Mouse (Mus musculus): ENCODE measurements around the gene Ski. TPM values are rescaled to one million over a fixed set of nuclear protein-coding genes. Genes with fewer than 3 reads are reported as not detected.

The Ski gene
- polyA plus RNA-seq, 1 experiment from 2014 or later: 17.8 TPM

DNA sequence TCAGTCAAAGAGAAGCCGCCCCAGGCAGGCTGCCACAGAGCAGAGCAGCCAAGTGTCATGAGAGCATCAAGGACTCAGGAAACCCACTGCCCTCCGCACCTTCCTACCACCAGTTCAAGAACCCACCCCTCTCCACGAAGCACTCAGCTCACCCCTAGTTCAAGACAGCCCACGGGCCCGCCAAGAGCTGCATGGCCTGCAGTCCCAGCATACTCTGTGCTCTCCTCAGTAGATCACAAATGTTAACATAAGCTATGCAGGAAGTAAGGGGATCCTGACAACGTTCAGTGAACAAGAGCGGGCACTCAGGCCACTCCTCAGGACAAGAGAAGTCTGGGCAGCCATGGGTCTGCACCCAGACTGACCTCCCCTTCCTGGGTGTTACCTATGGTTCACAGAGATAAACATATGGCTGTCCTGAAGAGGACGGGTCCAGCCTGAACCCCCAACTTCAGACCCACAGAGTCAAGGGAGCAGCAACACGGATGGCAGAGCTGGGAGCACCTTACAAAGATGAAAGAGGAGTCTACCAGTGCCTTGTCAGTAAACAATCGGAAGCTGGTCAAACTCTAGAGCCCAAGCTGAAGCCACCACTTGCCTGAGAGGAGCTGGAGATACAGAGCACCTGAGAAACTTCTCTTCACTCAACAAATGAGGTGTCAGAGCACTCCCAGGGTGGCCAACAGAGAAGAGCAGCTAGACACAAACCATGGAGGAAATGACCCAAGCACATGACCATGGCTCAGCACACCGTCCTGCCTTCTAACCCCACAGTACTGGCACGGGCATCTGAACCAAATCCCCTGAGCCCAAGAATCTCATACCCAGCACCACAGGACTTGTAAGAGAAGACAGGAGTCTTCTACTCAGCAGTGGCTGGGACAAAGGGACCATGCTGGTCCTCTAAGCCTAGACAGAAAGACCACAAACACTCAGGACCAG is 2.9 kb downstream of the Ski start:
- peaks cover 71% of the 10 kb centered on the region for H3K4me1 ChIP-seq (ENCODE audit: control insufficient read depth, insufficient read depth, low read length)
- H3K4me2 ChIP-seq (ENCODE audit: low read depth, severe bottlenecking): peak overlapping the region; percentile 99
- H3K27ac ChIP-seq (replicated peaks; ENCODE audit: low read depth, low read length): no peak overlapping the region
- ATAC-seq (ENCODE audit: insufficient number of reproducible peaks, low FRiP score, low TSS enrichment, low read depth) (no peak), DNase-seq (ENCODE audit: low spot score) (no peak)
- H3K9ac ChIP-seq (ENCODE audit: low read length): peak overlapping the region; percentile 41; the same call in 1 of the 2 replicates
- H3K27me3 ChIP-seq (ENCODE audit: control insufficient read depth, insufficient read depth, low read length): no peaks in the 10 kb centered on the region
- WGBS: 69% methylated on average over 12 of the region's 12 CpGs
- no peaks in the 10 kb centered on the region for H3K9me3 ChIP-seq (ENCODE audit: control insufficient read depth, low read length)
- peak overlapping the region; percentile 94 for H3K4me3 ChIP-seq (ENCODE audit: low read depth, low read length)
- no peaks in the 10 kb centered on the region for H3K36me3 ChIP-seq (ENCODE audit: control insufficient read depth, insufficient read depth, low read length)

- Histone ChIP-seq H3K9me3 (ENCODE audit: control insufficient read depth, low read length) (no peaks in the 10 kb centered on the region), H3K9ac (ENCODE audit: low read length) (no peak overlapping the region), H3K4me1 (ENCODE audit: control insufficient read depth, insufficient read depth, low read length) (peaks cover 73% of the 10 kb centered on the region), H3K27me3 (ENCODE audit: control insufficient read depth, insufficient read depth, low read length) (no peaks in the 10 kb centered on the region), H3K4me2 (ENCODE audit: low read depth, severe bottlenecking) (peak overlapping the region; percentile 99), H3K4me3 (ENCODE audit: low read depth, low read length) (no peak overlapping the region; the same call in 1 of the 2 replicates), H3K36me3 (ENCODE audit: control insufficient read depth, insufficient read depth, low read length) (no peaks in the 10 kb centered on the region), H3K27ac (replicated peaks; ENCODE audit: low read depth, low read length) (no peak overlapping the region)
- DNase-seq (ENCODE audit: low spot score) (no peak), ATAC-seq (ENCODE audit: insufficient number of reproducible peaks, low FRiP score, low TSS enrichment, low read depth) (no peak)
- WGBS: 84% methylated on average over 9 of the region's 9 CpGs
Measured at GRCm38 (mm10) chr4:155218104-155218732, 4.2 kb downstream of the Ski start.

DNA sequence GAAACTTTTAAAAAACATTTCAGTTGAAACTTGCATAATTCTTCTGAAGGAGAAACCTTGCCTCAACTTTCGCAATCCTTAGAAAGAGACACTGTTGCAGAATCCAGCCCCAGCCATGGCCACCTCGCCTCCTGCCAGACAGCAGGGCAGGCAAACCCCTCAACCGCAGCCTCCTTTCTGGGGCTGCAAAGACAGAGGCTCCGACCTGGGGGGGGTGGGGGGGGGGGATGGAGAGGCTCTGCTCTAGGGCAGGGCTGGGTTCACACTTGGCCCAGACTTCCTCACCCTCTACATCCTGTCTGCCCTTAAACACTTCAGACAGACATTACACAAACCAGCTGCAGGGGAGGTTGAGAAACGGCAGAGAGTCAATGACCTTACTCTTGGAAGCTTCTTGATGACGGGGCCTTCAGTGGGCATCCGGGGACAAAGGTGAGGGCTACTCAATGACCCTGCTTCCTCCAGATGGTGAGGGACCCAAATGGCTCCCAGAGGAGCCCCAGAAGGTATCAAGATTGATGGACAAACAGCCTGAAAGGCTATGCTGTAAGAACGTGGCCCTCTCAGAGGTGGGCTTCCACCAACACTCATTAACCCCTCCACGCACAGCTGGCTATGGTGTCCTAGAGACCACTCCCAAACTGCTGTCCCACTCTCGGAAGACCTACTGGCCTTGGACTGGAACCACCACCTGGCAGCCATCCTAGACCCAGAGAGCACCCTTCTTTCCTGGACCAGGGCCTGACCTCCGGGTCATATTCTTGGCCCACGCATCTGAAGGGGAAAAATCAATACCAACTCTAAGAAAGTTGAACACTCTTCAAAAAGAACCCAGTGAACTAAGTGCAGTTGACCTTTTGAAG is 4.9 kb downstream of the Ski start:
- Histone ChIP-seq H3K9me3 (ENCODE audit: control insufficient read depth, low read length) (no peaks in the 10 kb centered on the region), H3K27ac (replicated peaks; ENCODE audit: low read depth, low read length) (no peak overlapping the region), H3K27me3 (ENCODE audit: control insufficient read depth, insufficient read depth, low read length) (no peaks in the 10 kb centered on the region), H3K4me1 (ENCODE audit: control insufficient read depth, insufficient read depth, low read length) (peaks cover 73% of the 10 kb centered on the region), H3K9ac (ENCODE audit: low read length) (no peak overlapping the region), H3K36me3 (ENCODE audit: control insufficient read depth, insufficient read depth, low read length) (no peaks in the 10 kb centered on the region), H3K4me3 (ENCODE audit: low read depth, low read length) (no peak overlapping the region), H3K4me2 (ENCODE audit: low read depth, severe bottlenecking) (peak overlapping the region; percentile 31; the same call in 1 of the 2 replicates)
- ATAC-seq (ENCODE audit: insufficient number of reproducible peaks, low FRiP score, low TSS enrichment, low read depth): no peak
- DNase-seq (ENCODE audit: low spot score): no peak
- whole genome bisulfite sequencing: 40% methylated on average over 12 of the region's 12 CpGs

DNA sequence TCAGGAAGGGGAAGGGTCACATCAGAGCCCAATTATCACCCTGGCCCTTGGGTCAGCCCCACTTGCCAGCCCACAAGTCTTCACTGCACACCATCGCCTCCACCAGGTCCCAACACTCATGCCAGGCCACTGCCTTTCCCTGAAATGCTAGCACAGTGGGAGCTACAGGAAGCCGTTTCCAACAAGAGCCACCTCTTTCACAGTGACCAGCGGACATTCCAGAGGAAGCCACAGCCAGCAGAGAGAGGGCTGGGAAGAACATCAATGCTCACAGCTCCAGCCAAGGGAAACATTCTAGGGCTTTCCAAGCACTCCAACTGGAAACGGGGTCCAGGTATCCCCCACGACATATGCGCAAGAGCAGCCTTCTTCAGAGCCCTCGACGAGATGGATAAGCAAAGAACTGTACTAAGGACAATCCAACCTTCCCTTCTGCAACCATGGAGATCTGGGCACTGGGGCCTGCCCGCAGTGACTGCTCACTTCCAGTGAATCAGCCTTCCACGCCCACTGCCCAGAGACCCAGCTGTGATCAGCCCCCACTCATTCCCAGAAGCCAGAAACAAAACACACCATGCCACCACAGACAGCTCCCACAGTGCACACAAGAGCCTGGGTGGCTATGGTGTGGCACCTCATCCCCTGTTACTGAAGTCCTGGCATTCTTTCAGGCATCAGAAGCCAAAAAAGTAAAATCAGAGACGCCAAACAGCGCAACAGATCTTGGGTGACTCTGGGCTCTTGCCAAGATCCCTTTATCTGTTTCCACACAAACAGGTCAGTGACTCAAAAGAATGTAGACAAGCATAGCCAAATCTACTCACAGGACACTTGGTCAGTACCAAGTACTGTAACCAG is 6.4 kb downstream of the Ski start:
- WGBS: 64% methylated on average over 12 of the region's 12 CpGs
- ATAC-seq (ENCODE audit: insufficient number of reproducible peaks, low FRiP score, low TSS enrichment, low read depth): 0 out of 2 replicates have a peak, but pooled peaks have one; percentile 10
- Histone ChIP-seq H3K4me3 (ENCODE audit: low read depth, low read length) (no peak overlapping the region), H3K36me3 (ENCODE audit: control insufficient read depth, insufficient read depth, low read length) (peaks cover 2% of the 10 kb centered on the region; the same call in 1 of the 2 replicates), H3K4me1 (ENCODE audit: control insufficient read depth, insufficient read depth, low read length) (peaks cover 68% of the 10 kb centered on the region), H3K9ac (ENCODE audit: low read length) (no peak overlapping the region), H3K9me3 (ENCODE audit: control insufficient read depth, low read length) (no peaks in the 10 kb centered on the region), H3K27ac (replicated peaks; ENCODE audit: low read depth, low read length) (no peak overlapping the region), H3K4me2 (ENCODE audit: low read depth, severe bottlenecking) (no peak overlapping the region), H3K27me3 (ENCODE audit: control insufficient read depth, insufficient read depth, low read length) (no peaks in the 10 kb centered on the region)
- no peak for DNase-seq (ENCODE audit: low spot score)

DNA sequence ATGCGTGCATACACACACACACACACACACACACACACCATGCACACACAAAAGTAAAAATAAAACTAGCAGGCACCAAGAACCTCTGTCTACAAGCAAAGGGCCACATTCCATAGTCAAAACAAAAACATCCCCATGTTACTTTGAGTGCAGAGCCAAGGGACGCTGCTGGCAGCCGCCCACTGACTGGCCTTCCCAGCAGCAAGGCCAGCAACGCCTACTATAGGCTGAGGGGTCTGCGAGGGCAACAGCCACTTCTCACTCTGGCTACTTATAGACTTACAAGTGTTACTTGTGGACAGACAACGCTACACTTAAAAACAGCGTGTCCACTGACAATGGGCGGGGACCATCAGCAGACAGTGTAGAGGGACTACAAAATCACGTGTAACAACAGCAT is 7.2 kb downstream of the Ski start:
- H3K4me2 ChIP-seq (ENCODE audit: low read depth, severe bottlenecking): no peak overlapping the region
- H3K36me3 ChIP-seq (ENCODE audit: control insufficient read depth, insufficient read depth, low read length): peaks cover 9% of the 10 kb centered on the region; the same call in 1 of the 2 replicates
- H3K4me1 ChIP-seq (ENCODE audit: control insufficient read depth, insufficient read depth, low read length): peaks cover 63% of the 10 kb centered on the region
- 61% methylated on average over 9 of the region's 9 CpGs for WGBS
- H3K9me3 ChIP-seq (ENCODE audit: control insufficient read depth, low read length): no peaks in the 10 kb centered on the region
- DNase-seq (ENCODE audit: low spot score) (no peak), ATAC-seq (ENCODE audit: insufficient number of reproducible peaks, low FRiP score, low TSS enrichment, low read depth) (no peak)
- no peak overlapping the region for H3K4me3 ChIP-seq (ENCODE audit: low read depth, low read length)
- H3K27ac ChIP-seq (replicated peaks; ENCODE audit: low read depth, low read length): no peak overlapping the region
- no peak overlapping the region for H3K9ac ChIP-seq (ENCODE audit: low read length)
- no peaks in the 10 kb centered on the region for H3K27me3 ChIP-seq (ENCODE audit: control insufficient read depth, insufficient read depth, low read length)

GRCm38 (mm10) chr4:155214793-155215192 is 7.6 kb downstream of the Ski start:
- no peak for ATAC-seq (ENCODE audit: insufficient number of reproducible peaks, low FRiP score, low TSS enrichment, low read depth)
- Histone ChIP-seq H3K4me1 (ENCODE audit: control insufficient read depth, insufficient read depth, low read length) (peaks cover 58% of the 10 kb centered on the region), H3K9me3 (ENCODE audit: control insufficient read depth, low read length) (no peaks in the 10 kb centered on the region), H3K9ac (ENCODE audit: low read length) (no peak overlapping the region), H3K27me3 (ENCODE audit: control insufficient read depth, insufficient read depth, low read length) (no peaks in the 10 kb centered on the region), H3K27ac (replicated peaks; ENCODE audit: low read depth, low read length) (no peak overlapping the region), H3K36me3 (ENCODE audit: control insufficient read depth, insufficient read depth, low read length) (peaks cover 9% of the 10 kb centered on the region; the same call in 1 of the 2 replicates), H3K4me3 (ENCODE audit: low read depth, low read length) (no peak overlapping the region), H3K4me2 (ENCODE audit: low read depth, severe bottlenecking) (no peak overlapping the region)
- 78% methylated on average over 10 of the region's 10 CpGs for WGBS
- DNase-seq (ENCODE audit: low spot score): no peak

DNA sequence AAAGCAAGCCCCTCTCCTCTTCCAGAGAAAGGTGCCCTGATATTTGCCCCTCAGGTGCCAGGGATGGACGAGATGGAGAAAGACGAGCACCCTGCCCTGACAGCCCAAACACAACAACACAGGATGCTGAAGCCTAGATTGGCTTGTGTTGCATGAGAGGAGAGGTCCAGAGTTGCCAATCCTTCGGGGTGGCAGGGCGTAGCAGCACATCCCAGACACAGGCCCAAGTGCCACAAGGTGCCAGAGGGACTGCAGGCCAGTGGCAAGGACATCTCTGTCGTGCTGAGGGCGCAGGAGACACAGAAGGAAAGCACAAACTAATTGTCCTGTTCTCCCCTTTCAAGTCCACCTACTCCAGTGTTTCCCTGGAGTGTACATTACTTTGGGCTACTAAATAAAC is 8.2 kb downstream of the Ski start:
- H3K9me3 ChIP-seq (ENCODE audit: control insufficient read depth, low read length): no peaks in the 10 kb centered on the region
- ATAC-seq (ENCODE audit: insufficient number of reproducible peaks, low FRiP score, low TSS enrichment, low read depth): no peak
- 77% methylated on average over 6 of the region's 6 CpGs for WGBS
- H3K4me2 ChIP-seq (ENCODE audit: low read depth, severe bottlenecking): no peak overlapping the region
- peaks cover 9% of the 10 kb centered on the region; the same call in 1 of the 2 replicates for H3K36me3 ChIP-seq (ENCODE audit: control insufficient read depth, insufficient read depth, low read length)
- no peak overlapping the region for H3K4me3 ChIP-seq (ENCODE audit: low read depth, low read length)
- H3K27ac ChIP-seq (replicated peaks; ENCODE audit: low read depth, low read length): no peak overlapping the region
- H3K9ac ChIP-seq (ENCODE audit: low read length): no peak overlapping the region
- no peaks in the 10 kb centered on the region for H3K27me3 ChIP-seq (ENCODE audit: control insufficient read depth, insufficient read depth, low read length)
- H3K4me1 ChIP-seq (ENCODE audit: control insufficient read depth, insufficient read depth, low read length): peaks cover 52% of the 10 kb centered on the region
- DNase-seq (ENCODE audit: low spot score): no peak

All from limb, embryonic 11.5 days (tissue).